Mouse (Mus musculus) kidney, postnatal 36 days (tissue): ENCODE results near the gene Stk39.

Source experiments
- DNase-seq, 2 experiments: peaks; one replicate each; pipeline ENCODE4 v3.0.0; 2021 to 2022; ENCODE audit warnings: mixed read lengths in 2 of 2

Gene Stk39

DNA sequence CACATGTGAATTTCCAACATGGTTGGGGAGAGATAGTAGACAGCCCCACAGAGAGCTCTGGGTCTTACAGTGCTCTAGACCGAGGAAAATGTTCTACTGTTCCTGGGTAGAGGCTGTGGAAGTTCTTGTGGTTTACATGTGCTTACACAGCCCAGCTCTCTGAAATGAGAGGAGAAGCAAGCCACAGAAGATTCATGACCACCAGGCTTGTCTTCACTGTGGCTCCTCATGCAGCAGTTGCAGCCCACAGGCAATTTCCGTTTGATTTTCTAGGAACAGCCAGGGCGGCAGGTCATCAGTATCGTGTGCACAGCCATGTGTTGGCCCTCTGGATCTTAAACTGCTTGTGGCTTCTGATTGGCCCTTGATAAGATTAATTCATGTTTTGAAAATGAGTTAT is 252.2 kb downstream of the Stk39 start:
- no peak for DNase-seq

GRCm38 (mm10) chr2:68215176-68215575 is 256.9 kb downstream of the Stk39 start:
- no peak for DNase-seq

GRCm38 (mm10) chr2:68214400-68214799 is 257.7 kb downstream of the Stk39 start:
- DNase-seq, result no peak

GRCm38 (mm10) chr2:68211443-68211842 is 260.6 kb downstream of the Stk39 start:
- DNase-seq, result no peak

GRCm38 (mm10) chr2:68196245-68196644 is 275.8 kb downstream of the Stk39 start:
- no peak for DNase-seq

DNA sequence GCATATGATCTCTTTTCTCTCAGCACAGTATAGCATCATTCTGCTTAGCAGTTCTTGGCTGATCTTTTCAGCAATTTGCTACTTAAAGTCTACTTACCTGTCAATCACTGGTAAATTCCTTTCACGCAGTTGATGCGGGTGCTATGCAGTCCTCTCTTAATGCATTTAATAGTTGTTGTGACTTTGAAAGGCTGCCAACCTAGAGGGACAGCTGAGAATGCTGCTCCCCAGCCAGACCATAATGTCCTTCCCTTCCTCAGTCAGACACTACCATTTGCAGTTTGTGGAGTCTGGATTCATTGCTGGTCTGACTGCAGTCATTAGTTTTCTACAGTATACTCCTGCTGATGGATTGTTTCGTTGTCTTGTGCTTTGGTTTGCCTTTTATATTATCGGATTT is 277.6 kb downstream of the Stk39 start:
- no peak for DNase-seq

DNA sequence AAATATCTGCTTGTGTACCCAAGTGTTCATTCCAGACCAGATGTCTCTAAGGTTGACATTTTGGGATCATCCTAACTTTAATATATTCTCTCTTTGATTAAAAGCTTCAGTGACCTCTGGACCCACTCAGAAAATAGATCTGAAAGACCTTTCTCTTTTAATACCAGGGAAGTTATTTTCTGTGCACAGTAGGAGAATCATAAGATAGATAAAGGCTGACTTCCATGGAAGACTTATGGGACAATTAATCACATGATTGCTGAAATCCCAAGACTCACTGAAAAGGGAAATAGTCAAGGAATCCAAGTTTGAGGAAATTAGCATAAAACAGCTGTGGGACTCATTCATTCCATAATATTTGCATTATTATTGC is 278.6 kb downstream of the Stk39 start:
- no peak for DNase-seq

- no peak for DNase-seq
These were observed 279.2 kb downstream of the Stk39 start for GRCm38 (mm10) chr2:68192605-68193464.

DNA sequence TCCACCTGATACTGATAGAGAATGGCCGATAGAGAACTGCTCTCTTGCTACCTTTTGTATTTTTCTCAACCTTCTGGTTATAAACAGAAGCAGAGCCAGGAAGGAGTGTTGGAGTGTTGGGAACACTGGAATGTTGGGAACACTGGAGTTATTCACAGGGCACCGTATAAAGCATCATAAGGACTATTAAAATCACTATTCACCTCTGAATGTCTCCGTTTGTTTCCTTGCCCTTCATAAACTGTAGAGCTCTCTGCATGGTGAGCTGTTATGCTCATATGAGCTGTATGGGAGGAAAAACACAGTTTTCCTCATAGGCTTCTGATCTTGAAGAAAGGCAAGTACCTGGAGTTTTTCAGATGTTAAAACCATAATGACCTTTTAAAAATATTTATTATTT is 295.6 kb downstream of the Stk39 start:
- DNase-seq, result no peak

GRCm38 (mm10) chr2:68171306-68171705 is 300.8 kb downstream of the Stk39 start:
- no peak for DNase-seq

GRCm38 (mm10) chr2:68162012-68162411 is 310.1 kb downstream of the Stk39 start:
- no peak for DNase-seq

- no peak for DNase-seq
These were observed 311.5 kb downstream of the Stk39 start for GRCm38 (mm10) chr2:68160566-68160965.
